Mouse (Mus musculus): ENCODE data around the gene Rad51b.

DNA sequence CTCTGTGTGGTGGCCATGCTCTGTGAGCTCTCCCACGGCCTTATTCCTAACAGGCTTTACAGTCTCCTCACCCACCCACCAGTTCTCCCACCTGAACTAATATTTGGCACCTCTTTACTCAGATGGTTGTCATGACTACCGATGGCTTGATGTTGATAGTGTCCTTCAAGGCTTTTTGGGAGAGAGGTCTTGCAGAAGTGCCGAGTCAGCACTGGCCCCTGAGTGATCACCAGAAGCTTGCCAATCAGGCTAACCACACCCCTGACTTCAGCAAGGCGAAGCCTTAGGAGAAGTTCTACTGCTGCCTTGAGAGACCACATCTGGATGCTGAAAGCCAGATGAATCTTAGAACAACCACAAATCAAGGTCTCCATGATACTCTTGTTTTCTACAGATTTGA, 209.3 kb downstream of the Rad51b start:
- no peak for TF ChIP-seq CTCF (IDR thresholded peaks at IDR 0.05; ENCODE audit: low read depth, low read length)
- TF ChIP-seq GATA2 (IDR thresholded peaks at IDR 0.05; ENCODE audit: borderline replicate concordance, low read depth, low read length) = no peak
